Mouse (Mus musculus): ENCODE results near the gene Jmjd6. TPM values are rescaled to one million over a fixed set of nuclear protein-coding genes. Genes with fewer than 3 reads are reported as not detected.
"Not testable (repeated sequence)": the region's sequence is repeated elsewhere in the genome, so short reads cannot be mapped to it uniquely, and the experiment has no call there.

Jmjd6 gene
- total RNA-seq, 2 experiments from 2014 or later: 37.1 to 37.7 TPM

- no peak for DNase-seq (ENCODE audit: low spot score)
- intact Hi-C loops (cut with DNase I): no loop called here
Observed at GRCm38 (mm10) chr11:116826550-116827504, 16.4 kb downstream of the Jmjd6 start.

GRCm38 (mm10) chr11:116825230-116825629 is 18.0 kb downstream of the Jmjd6 start:
- no peak for DNase-seq (ENCODE audit: low spot score)
- intact Hi-C loops (cut with DNase I): no loop called here

- intact Hi-C loops (cut with DNase I); DNase-seq (ENCODE audit: low spot score): not testable (repeated sequence)
Observed at GRCm38 (mm10) chr11:116823885-116824284, 19.4 kb downstream of the Jmjd6 start.

- intact Hi-C loops (cut with DNase I): no loop called here
- DNase-seq (ENCODE audit: low spot score): no peak
Observed at GRCm38 (mm10) chr11:116823255-116823654, 20.0 kb downstream of the Jmjd6 start.

GRCm38 (mm10) chr11:116822626-116823025 is 20.6 kb downstream of the Jmjd6 start:
- no peak for DNase-seq (ENCODE audit: low spot score)
- intact Hi-C loops (cut with DNase I): no loop called here

- DNase-seq (ENCODE audit: low spot score): no peak
- intact Hi-C loops (cut with DNase I): no loop called here
Observed at GRCm38 (mm10) chr11:116822215-116822614, 21.0 kb downstream of the Jmjd6 start.

- DNase-seq (ENCODE audit: low spot score): no peak
- intact Hi-C loops (cut with DNase I): no loop called here
Observed at GRCm38 (mm10) chr11:116821057-116821940, 21.9 kb downstream of the Jmjd6 start.

GRCm38 (mm10) chr11:116819932-116820593 is 23.2 kb downstream of the Jmjd6 start:
- DNase-seq (ENCODE audit: low spot score): no peak
- intact Hi-C loops (cut with DNase I): no loop called here

- DNase-seq (ENCODE audit: low spot score): no peak
- intact Hi-C loops (cut with DNase I): no loop called here
Observed at GRCm38 (mm10) chr11:116818722-116819121, 24.5 kb downstream of the Jmjd6 start.

- DNase-seq (ENCODE audit: low spot score): no peak
- intact Hi-C loops (cut with DNase I): no loop called here
Observed at GRCm38 (mm10) chr11:116817567-116817966, 25.7 kb downstream of the Jmjd6 start.

GRCm38 (mm10) chr11:116816769-116817168 is 26.5 kb downstream of the Jmjd6 start:
- intact Hi-C loops (cut with DNase I): no loop called here
- DNase-seq (ENCODE audit: low spot score): peak; percentile 67

GRCm38 (mm10) chr11:116814884-116815415 is 28.3 kb downstream of the Jmjd6 start:
- DNase-seq (ENCODE audit: low spot score): no peak
- intact Hi-C loops (cut with DNase I): loop anchor here (2.0 kb wide), 1 partner anchor 24 kb away; no protein-coding TSS in a partner anchor

- intact Hi-C loops (cut with DNase I): loop anchor here (2.0 kb wide), 1 partner anchor 25 kb away; no protein-coding TSS in a partner anchor
- DNase-seq (ENCODE audit: low spot score): peak; percentile 78
Observed at GRCm38 (mm10) chr11:116814076-116814883, 29.0 kb downstream of the Jmjd6 start.

- DNase-seq (ENCODE audit: low spot score): no peak
- intact Hi-C loops (cut with DNase I): loop anchor here (2.0 kb wide), 1 partner anchor 25 kb away; no protein-coding TSS in a partner anchor
Observed at GRCm38 (mm10) chr11:116813610-116814009, 29.6 kb downstream of the Jmjd6 start.

- intact Hi-C loops (cut with DNase I): no loop called here
Observed at GRCm38 (mm10) chr11:116812793-116813529, 30.3 kb downstream of the Jmjd6 start.

GRCm38 (mm10) chr11:116810983-116811901 is 32.0 kb downstream of the Jmjd6 start:
- intact Hi-C loops (cut with DNase I): no loop called here
- no peak for DNase-seq (ENCODE audit: low spot score)

More at GRCm38 (mm10) chr11:116812793-116813529, 30.3 kb downstream of the Jmjd6 start:
- no peak for DNase-seq (ENCODE audit: low spot score)

GRCm38 (mm10) chr11:116810528-116810927 is 32.7 kb downstream of the Jmjd6 start:
- intact Hi-C loops (cut with DNase I): no loop called here
- DNase-seq (ENCODE audit: low spot score): no peak
